Mouse (Mus musculus) heart, postnatal 10 days (tissue): ENCODE measurements at regions not wholly inside any gene's neighbourhood (a gene's known extent, or its start where the extent isn't known, plus 50 kb on each side); places are given as distances from the start of the nearest gene placed in this dataset.
"Not testable (repeated sequence)": the region's sequence is repeated elsewhere in the genome, so short reads cannot be mapped to it uniquely, and the experiment has no call there.

ENCODE experiments used
- DNase-seq, 2 experiments: peaks; one replicate each; pipeline ENCODE4 v3.0.0; 2021
- intact Hi-C: fragments of 180-260 bp; cut with DNase I; formaldehyde crosslinking; loops from one replicate; pipeline ENCODE4 v1.15.1; 2025

GRCm38 (mm10) chr3:153144217-153144616, 162.2 kb upstream of the St6galnac5 start:
- intact Hi-C loops = no loop called here
- DNase-seq = peak in 1 of 2 experiments; percentile 6

- intact Hi-C loops = no loop called here
- DNase-seq = no peak
Observed at GRCm38 (mm10) chr3:153140985-153141384, 158.9 kb upstream of the St6galnac5 start.

GRCm38 (mm10) chr3:153125335-153125734, 143.3 kb upstream of the St6galnac5 start:
- intact Hi-C loops = no loop called here
- no peak for DNase-seq

GRCm38 (mm10) chr3:153121934-153122333, 139.9 kb upstream of the St6galnac5 start:
- peak; percentile 3 to 4 for DNase-seq
- intact Hi-C loops = no loop called here

GRCm38 (mm10) chr3:153119142-153119541, 137.1 kb upstream of the St6galnac5 start:
- intact Hi-C loops = no loop called here
- no peak for DNase-seq

GRCm38 (mm10) chr3:153118643-153119042, 136.6 kb upstream of the St6galnac5 start:
- DNase-seq = no peak
- intact Hi-C loops = no loop called here

- intact Hi-C loops = no loop called here
- no peak for DNase-seq
Observed at GRCm38 (mm10) chr3:153105591-153105990, 123.5 kb upstream of the St6galnac5 start.

- DNase-seq, intact Hi-C loops: not testable (repeated sequence)
Observed at GRCm38 (mm10) chr3:153090572-153090971, 108.5 kb upstream of the St6galnac5 start.

GRCm38 (mm10) chr3:153085096-153085788, 103.2 kb upstream of the St6galnac5 start:
- peak; percentile 23 to 47 for DNase-seq
- intact Hi-C loops = no loop called here

- intact Hi-C loops = no loop called here
- peak; percentile 20 to 37 for DNase-seq
Observed at GRCm38 (mm10) chr3:153084226-153085095, 102.4 kb upstream of the St6galnac5 start.

- intact Hi-C loops = no loop called here
- DNase-seq = no peak
Observed at GRCm38 (mm10) chr3:153080371-153080770, 98.3 kb upstream of the St6galnac5 start.

GRCm38 (mm10) chr3:153077846-153078703, 96.0 kb upstream of the St6galnac5 start:
- intact Hi-C loops = no loop called here

GRCm38 (mm10) chr3:153072200-153072919, 90.3 kb upstream of the St6galnac5 start:
- no peak for DNase-seq

More at GRCm38 (mm10) chr3:153077846-153078703, 96.0 kb upstream of the St6galnac5 start:
- peak; percentile 31 to 49 for DNase-seq

GRCm38 (mm10) chr3:153071549-153071948, 89.5 kb upstream of the St6galnac5 start:
- intact Hi-C loops = no loop called here
- no peak for DNase-seq

More at GRCm38 (mm10) chr3:153072200-153072919, 90.3 kb upstream of the St6galnac5 start:
- intact Hi-C loops = no loop called here

- DNase-seq = no peak
- intact Hi-C loops = no loop called here
Observed at GRCm38 (mm10) chr3:153071123-153071522, 89.1 kb upstream of the St6galnac5 start.

GRCm38 (mm10) chr3:153065890-153066289, 83.8 kb upstream of the St6galnac5 start:
- DNase-seq = no peak
- intact Hi-C loops = no loop called here

GRCm38 (mm10) chr3:153053163-153053562, 71.1 kb upstream of the St6galnac5 start:
- intact Hi-C loops = no loop called here

GRCm38 (mm10) chr3:153051566-153051965, 69.5 kb upstream of the St6galnac5 start:
- intact Hi-C loops = no loop called here
- no peak for DNase-seq

More at GRCm38 (mm10) chr3:153053163-153053562, 71.1 kb upstream of the St6galnac5 start:
- DNase-seq = no peak

GRCm38 (mm10) chr3:153045328-153045727, 63.3 kb upstream of the St6galnac5 start:
- no peak for DNase-seq
- intact Hi-C loops = no loop called here

GRCm38 (mm10) chr3:153033980-153034379, 51.9 kb upstream of the St6galnac5 start:
- DNase-seq = no peak
- intact Hi-C loops = no loop called here
